Mouse (Mus musculus) midbrain, embryonic 10.5 days (tissue): ENCODE data around the gene Tent4b. TPM values are rescaled to one million over a fixed set of nuclear protein-coding genes. Genes with fewer than 3 reads are reported as not detected.

Experiments used
- DNase-seq: peaks from one replicate; pipeline ENCODE4 v3.0.0-alpha.2; 2017; ENCODE audit warnings: low spot score
- H3K27ac ChIP-seq: fragments of 300-500 bp; sonication (generic); replicated peaks from 2 replicates; pipeline ENCODE4 v1.5.1; 2016; ENCODE audit warnings: mild to moderate bottlenecking
- H3K27me3 ChIP-seq: fragments of 300-500 bp; sonication (generic); 2 replicates; pipeline ENCODE4 v1.6.1; 2016; ENCODE audit warnings: low read depth, mild to moderate bottlenecking; ENCODE audit not compliant: poor library complexity, severe bottlenecking
- H3K36me3 ChIP-seq: fragments of 300-500 bp; sonication (generic); 2 replicates; pipeline ENCODE4 v1.6.1; 2016; ENCODE audit warnings: mild to moderate bottlenecking, moderate library complexity
- H3K4me1 ChIP-seq: fragments of 300-500 bp; sonication (generic); 2 replicates; pipeline ENCODE4 v1.6.1; 2016
- H3K4me3 ChIP-seq: fragments of 300-500 bp; sonication (generic); 2 replicates; pipeline ENCODE4 v1.5.1; 2016; ENCODE audit warnings: mild to moderate bottlenecking, moderate library complexity
- H3K9me3 ChIP-seq: fragments of 300-500 bp; sonication (generic); replicated peaks from 2 replicates; pipeline ENCODE4 v1.6.1; 2016; ENCODE audit warnings: mild to moderate bottlenecking
- WGBS: fragments of 180-500 bp; shearing (Covaris S2); methylation state at CpG from one replicate; pipeline ENCODE4 v1.1.7; 2016; 5-methylcytosine and 5-hydroxymethylcytosine counted together
- polyA plus RNA-seq: library from polyadenylated mRNA; unstranded; fragments of >200 nt; fragmentation: Nextera tagmentation; extraction: Ambion mirVana; gene quantifications from 2 replicates; pipeline ENCODE4 v1.2.1, GENCODE M21; 2016

Tent4b gene
- polyA plus RNA-seq, result 8.2 and 9.5 TPM in 2 replicates

DNA sequence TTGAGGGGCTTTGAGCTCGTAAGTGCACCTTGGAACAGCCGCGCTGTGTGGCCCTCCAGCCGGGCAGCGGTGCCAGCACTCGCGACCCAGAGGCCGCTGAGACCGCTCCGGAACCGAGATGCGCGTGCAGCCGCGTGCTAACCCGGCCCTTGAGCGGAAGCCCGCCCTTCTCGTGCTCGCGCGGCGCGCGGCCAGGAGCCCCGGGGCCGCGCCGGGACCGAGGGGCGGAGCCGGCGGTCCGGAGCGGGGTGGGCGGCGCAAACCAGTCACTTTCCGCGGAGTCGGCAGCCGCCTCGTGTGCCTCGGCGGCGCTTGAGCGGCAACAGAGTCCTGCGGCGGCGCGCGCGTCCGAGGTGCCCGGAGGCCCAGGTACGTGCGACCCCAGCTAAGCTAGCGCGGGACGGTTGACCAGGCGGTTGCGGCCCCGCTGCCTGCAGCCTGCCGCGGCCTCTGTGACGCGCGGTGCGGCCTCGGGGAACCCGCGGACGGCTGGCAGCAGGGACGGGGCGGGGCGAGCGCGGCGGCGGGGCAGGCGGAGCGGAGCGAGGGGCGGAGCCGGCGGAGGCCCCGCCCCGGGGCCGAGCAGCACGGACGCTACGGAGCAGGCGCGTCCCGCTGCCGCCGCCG is at the start of gene Tent4b:
Tent4b (plus strand) TSS at position 269 of the 627 bp plus-strand sequence.
- Histone ChIP-seq H3K4me3 (peak within 1 kb of the TSS; percentile 96), H3K9me3 (no peaks in the 10 kb centered on the region), H3K36me3 (peaks cover 14% of the 10 kb centered on the region), H3K27me3 (no peaks in the 10 kb centered on the region), H3K27ac (peak within 1 kb of the TSS; percentile 97), H3K4me1 (peaks cover 48% of the 10 kb centered on the region)
- under 1% methylated on average over 85 of the region's 97 CpGs for WGBS
- DNase-seq, result peak; percentile 92

- H3K9me3 ChIP-seq, result no peaks in the 10 kb centered on the region
- H3K36me3 ChIP-seq, result peaks cover 94% of the 10 kb centered on the region
- WGBS, result 98% methylated on average over 6 of the region's 6 CpGs
- H3K27me3 ChIP-seq, result no peaks in the 10 kb centered on the region
- DNase-seq, result no peak
- no peak overlapping the region for H3K27ac ChIP-seq
- H3K4me1 ChIP-seq, result no peaks in the 10 kb centered on the region
- no peak overlapping the region for H3K4me3 ChIP-seq
Observed at GRCm38 (mm10) chr8:88150910-88151371, 48.1 kb upstream of the Tent4b start.

GRCm38 (mm10) chr8:88160237-88160995 is 38.6 kb upstream of the Tent4b start:
- H3K27me3 ChIP-seq, result no peaks in the 10 kb centered on the region
- H3K9me3 ChIP-seq, result no peaks in the 10 kb centered on the region
- 92% methylated on average over 10 of the region's 10 CpGs for WGBS
- peaks cover 95% of the 10 kb centered on the region for H3K36me3 ChIP-seq
- no peak overlapping the region for H3K27ac ChIP-seq
- no peak for DNase-seq
- H3K4me1 ChIP-seq, result no peaks in the 10 kb centered on the region
- H3K4me3 ChIP-seq, result no peak overlapping the region

- 77% methylated on average over 5 of the region's 5 CpGs for WGBS
- Histone ChIP-seq H3K27me3 (no peaks in the 10 kb centered on the region), H3K4me1 (no peaks in the 10 kb centered on the region), H3K36me3 (peaks cover 94% of the 10 kb centered on the region), H3K27ac (no peak overlapping the region), H3K9me3 (no peaks in the 10 kb centered on the region), H3K4me3 (no peak overlapping the region)
- DNase-seq, result peak; percentile 66
Observed at GRCm38 (mm10) chr8:88161439-88161838, 37.6 kb upstream of the Tent4b start.

DNA sequence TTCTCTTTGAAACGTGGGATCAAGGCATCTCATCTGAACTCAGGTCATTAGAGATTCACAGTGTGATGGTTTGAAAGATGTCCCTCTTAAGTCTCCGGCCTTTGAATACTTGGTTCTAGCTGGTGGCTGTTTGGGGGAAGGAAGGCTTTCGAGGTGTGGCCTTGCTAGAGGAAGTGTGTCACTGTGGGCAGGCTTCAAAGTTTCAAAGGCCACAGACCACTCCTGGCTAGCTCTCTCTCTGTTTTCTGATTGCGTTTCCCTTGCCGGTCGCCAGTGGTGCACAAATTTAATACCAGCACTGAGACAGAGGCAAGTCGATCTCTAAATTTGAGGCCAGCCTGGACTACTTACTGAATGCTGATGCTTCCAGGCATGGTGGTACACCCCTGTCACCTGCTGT is 23.7 kb upstream of the Tent4b start:
- H3K27me3 ChIP-seq, result no peaks in the 10 kb centered on the region
- H3K4me1 ChIP-seq, result no peaks in the 10 kb centered on the region
- peaks cover 33% of the 10 kb centered on the region for H3K36me3 ChIP-seq
- DNase-seq, result no peak
- no peak overlapping the region for H3K4me3 ChIP-seq
- no peaks in the 10 kb centered on the region for H3K9me3 ChIP-seq
- 90% methylated on average over 7 of the region's 7 CpGs for WGBS
- no peak overlapping the region for H3K27ac ChIP-seq

GRCm38 (mm10) chr8:88177291-88177690 is 21.7 kb upstream of the Tent4b start:
- Histone ChIP-seq H3K9me3 (no peaks in the 10 kb centered on the region), H3K4me3 (no peak overlapping the region), H3K27ac (no peak overlapping the region), H3K36me3 (peaks cover 15% of the 10 kb centered on the region), H3K4me1 (no peaks in the 10 kb centered on the region), H3K27me3 (no peaks in the 10 kb centered on the region)
- 92% methylated on average over 8 of the region's 8 CpGs for WGBS
- DNase-seq, result no peak

- no peak for DNase-seq
- no peak overlapping the region for H3K4me3 ChIP-seq
- no peaks in the 10 kb centered on the region for H3K9me3 ChIP-seq
- H3K4me1 ChIP-seq, result no peaks in the 10 kb centered on the region
- 84% methylated on average over 2 of the region's 2 CpGs for WGBS
- H3K27me3 ChIP-seq, result no peaks in the 10 kb centered on the region
- H3K36me3 ChIP-seq, result no peaks in the 10 kb centered on the region
- H3K27ac ChIP-seq, result no peak overlapping the region
Observed at GRCm38 (mm10) chr8:88183121-88183520, 15.9 kb upstream of the Tent4b start.

DNA sequence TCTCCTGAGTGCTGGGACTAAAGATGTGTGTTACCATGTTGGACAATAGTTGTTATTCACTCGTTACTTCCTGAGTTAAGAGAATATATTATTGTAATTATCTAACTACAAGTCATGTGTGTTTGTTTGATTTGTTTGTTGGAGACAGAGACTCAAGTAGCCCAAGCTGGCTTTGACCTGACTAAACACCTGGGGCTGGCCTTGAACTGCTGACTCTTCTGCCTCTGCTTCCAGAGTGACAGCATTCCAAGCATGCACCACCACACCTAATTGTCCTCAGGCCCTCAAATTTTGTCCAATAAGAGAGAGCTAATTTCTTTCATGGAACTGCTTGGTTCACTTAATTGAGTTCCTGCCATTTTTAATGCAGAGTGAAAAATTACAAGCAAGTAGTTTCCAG is 14.1 kb upstream of the Tent4b start:
- DNase-seq, result no peak
- H3K27ac ChIP-seq, result no peak overlapping the region
- no peak overlapping the region for H3K4me3 ChIP-seq
- no peaks in the 10 kb centered on the region for H3K9me3 ChIP-seq
- H3K4me1 ChIP-seq, result no peaks in the 10 kb centered on the region
- H3K27me3 ChIP-seq, result no peaks in the 10 kb centered on the region
- no peaks in the 10 kb centered on the region for H3K36me3 ChIP-seq
- 91% methylated on average over 1 of the region's 1 CpGs for WGBS

- no peak overlapping the region for H3K27ac ChIP-seq
- H3K27me3 ChIP-seq, result no peaks in the 10 kb centered on the region
- H3K36me3 ChIP-seq, result no peaks in the 10 kb centered on the region
- no peak overlapping the region for H3K4me3 ChIP-seq
- 77% methylated on average over 6 of the region's 6 CpGs for WGBS
- no peaks in the 10 kb centered on the region for H3K4me1 ChIP-seq
- no peaks in the 10 kb centered on the region for H3K9me3 ChIP-seq
- no peak for DNase-seq
Observed at GRCm38 (mm10) chr8:88185716-88186115, 13.3 kb upstream of the Tent4b start.

DNA sequence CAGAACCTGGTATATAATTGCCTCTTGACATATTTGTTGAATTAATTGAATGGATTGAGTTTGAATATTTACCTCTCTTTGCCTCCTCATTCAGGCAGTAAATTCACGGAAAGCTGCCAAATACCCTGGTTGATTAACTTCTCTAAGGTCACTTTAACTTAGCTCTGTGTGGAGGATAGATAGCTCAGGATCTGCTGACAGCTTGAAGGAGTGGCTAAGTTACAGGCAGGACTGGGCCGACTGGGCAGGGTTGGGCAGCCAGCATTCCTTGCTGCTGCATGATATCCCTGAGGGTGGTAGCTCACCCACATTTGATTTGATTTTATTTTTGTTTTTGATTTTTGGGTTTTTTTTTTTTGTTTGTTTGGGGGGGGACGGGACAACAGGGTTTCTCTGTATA is 1.7 kb upstream of the Tent4b start:
- H3K27me3 ChIP-seq, result no peaks in the 10 kb centered on the region
- H3K27ac ChIP-seq, result no peak overlapping the region
- H3K9me3 ChIP-seq, result no peaks in the 10 kb centered on the region
- WGBS, result 63% methylated on average over 3 of the region's 3 CpGs
- H3K4me1 ChIP-seq, result peaks cover 30% of the 10 kb centered on the region
- no peak overlapping the region for H3K4me3 ChIP-seq
- no peak for DNase-seq
- H3K36me3 ChIP-seq, result no peaks in the 10 kb centered on the region

DNA sequence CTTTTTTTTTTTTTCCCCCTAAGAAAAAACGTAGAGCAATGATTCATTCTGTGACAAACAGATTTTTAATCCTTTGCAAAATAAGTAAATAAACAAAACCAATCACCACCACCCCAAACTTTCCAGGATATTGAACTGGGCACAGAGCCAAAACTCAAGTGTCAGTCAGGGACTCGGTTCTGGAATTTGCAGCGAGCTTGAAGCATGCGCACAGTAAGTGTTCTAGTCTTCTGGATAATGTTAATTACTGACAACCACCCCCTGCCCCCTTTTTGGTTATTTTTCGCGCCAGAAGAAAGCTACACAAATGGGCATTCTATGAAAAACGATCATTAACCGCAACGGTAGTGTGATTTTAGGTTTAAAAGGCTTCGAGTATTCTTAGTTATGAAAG is 465 bp upstream of the Tent4b start:
- Histone ChIP-seq H3K9me3 (no peaks in the 10 kb centered on the region), H3K4me3 (peak overlapping the region; percentile 96), H3K36me3 (peaks cover 12% of the 10 kb centered on the region), H3K27me3 (no peaks in the 10 kb centered on the region), H3K27ac (peak overlapping the region; percentile 97), H3K4me1 (peaks cover 43% of the 10 kb centered on the region)
- 0% methylated on average over 10 of the region's 10 CpGs for WGBS
- no peak for DNase-seq

- DNase-seq, result peak; percentile 52
- H3K4me1 ChIP-seq, result peaks cover 57% of the 10 kb centered on the region
- H3K27me3 ChIP-seq, result no peaks in the 10 kb centered on the region
- peaks cover 15% of the 10 kb centered on the region for H3K36me3 ChIP-seq
- peak overlapping the region; percentile 97 for H3K27ac ChIP-seq
- peak overlapping the region; percentile 96 for H3K4me3 ChIP-seq
- under 1% methylated on average over 117 of the region's 117 CpGs for whole genome bisulfite sequencing
- H3K9me3 ChIP-seq, result no peaks in the 10 kb centered on the region
Observed at GRCm38 (mm10) chr8:88199700-88200601, 938 bp downstream of the Tent4b start.
